Mouse (Mus musculus) embryonic stem cell, embryonic (primary cell): ENCODE results near the gene Tnfaip6.

ENCODE experiments used
- CTCF ChIA-PET, 4 experiments: fragments of 300-600 bp in 2 of 4; fragments of 350-600 bp in 2 of 4; sonication (Branson Sonifier 250); formaldehyde crosslinking; loops; one replicate each; lab custom pipeline; 2022; ENCODE audit warnings: inconsistent platforms in 2 of 4; lab: Charles Lee
- POLR2A ChIA-PET, 4 experiments: fragments of 300-600 bp in 2 of 4; fragments of 350-600 bp in 2 of 4; sonication (Branson Sonifier 250); formaldehyde crosslinking; loops; one replicate each; lab custom pipeline; 2022; ENCODE audit warnings: antibody characterized with exemption in 4 of 4, inconsistent platforms in 1 of 4; lab: Charles Lee

Tnfaip6 gene

GRCm38 (mm10) chr2:52078666-52079065 lies 40.9 kb downstream of the Tnfaip6 start:
- CTCF ChIA-PET: no interaction called here
- POLR2A ChIA-PET: interaction anchor here (0.8 to 23.4 kb wide), 22 partner anchors 7 to 853 kb away, joined by 3 to 904 read pairs (median 4); partner anchors contain the start of gene Rif1 (in 1 of the 4)

GRCm38 (mm10) chr2:52084013-52084412 lies 46.2 kb downstream of the Tnfaip6 start:
- ChIA-PET POLR2A (interaction anchor here in 3 of 4 experiments (0.6 to 23.4 kb wide), 11 partner anchors 7 to 150 kb away, joined by 3 to 904 read pairs (median 18); partner anchors contain the start of gene Rif1 (in 2 of the 3)), CTCF (no interaction called here)

GRCm38 (mm10) chr2:52084571-52084970 lies 46.8 kb downstream of the Tnfaip6 start:
- CTCF ChIA-PET: no interaction called here

More at GRCm38 (mm10) chr2:52084571-52084970, 46.8 kb downstream of the Tnfaip6 start:
- POLR2A ChIA-PET: interaction anchor here in 3 of 4 experiments (0.9 to 23.4 kb wide), 9 partner anchors 6 to 29 kb away, joined by 4 to 904 read pairs (median 18); partner anchors contain the start of gene Rif1 (in 2 of the 3)
